Mouse (Mus musculus): Measurements from ENCODE around the gene Faiml.

- TF ChIP-seq CTCF (IDR thresholded peaks at IDR 0.05; ENCODE audit: low read depth, low read length): no peak
- no peak for TF ChIP-seq POLR2A (IDR thresholded peaks at IDR 0.05; ENCODE audit: extremely low read depth, insufficient read depth, low read length)
Measured at GRCm38 (mm10) chr9:99256206-99256605, 19.2 kb upstream of the Faiml start.
